Mouse (Mus musculus) midbrain, embryonic 14.5 days (tissue): ENCODE measurements around the gene Gm10720. TPM values are rescaled to one million over a fixed set of nuclear protein-coding genes. Genes with fewer than 3 reads are reported as not detected.
"Not testable (repeated sequence)": the region's sequence is repeated elsewhere in the genome, so short reads cannot be mapped to it uniquely, and the experiment has no call there.

ENCODE experiments used
- ATAC-seq: fragments of 200-750 bp; cut with Nextera tagmentation; 2 replicates; pipeline ENCODE4 v1.8.0; 2017; ENCODE audit warnings: moderate number of reproducible peaks, moderate library complexity; ENCODE audit not compliant: low FRiP score, low TSS enrichment
- DNase-seq: peaks from one replicate; pipeline ENCODE4 v3.0.0-alpha.2; 2015
- H3K27ac ChIP-seq: fragments of 300-500 bp; sonication (generic); replicated peaks from 2 replicates; pipeline ENCODE4 v1.5.1; 2014; ENCODE audit warnings: mild to moderate bottlenecking, low read depth, low read length, moderate library complexity
- H3K27me3 ChIP-seq: fragments of 300-500 bp; sonication (generic); 2 replicates; pipeline ENCODE4 v1.6.1; 2014; ENCODE audit warnings: low read length, control low read depth, mixed read lengths; ENCODE audit not compliant: control insufficient read depth, insufficient read depth
- H3K36me3 ChIP-seq: fragments of 300-500 bp; sonication (generic); 2 replicates; pipeline ENCODE4 v1.6.1; 2014; ENCODE audit warnings: low read length, control low read depth; ENCODE audit not compliant: control insufficient read depth, insufficient read depth
- H3K4me1 ChIP-seq: fragments of 300-500 bp; sonication (generic); 2 replicates; pipeline ENCODE4 v1.6.1; 2014; ENCODE audit warnings: mild to moderate bottlenecking, antibody characterized with exemption, low read length, control low read depth; ENCODE audit not compliant: control insufficient read depth, insufficient read depth
- H3K4me2 ChIP-seq: fragments of 300-500 bp; sonication (generic); 2 replicates; pipeline ENCODE4 v1.6.1; 2014; ENCODE audit warnings: mild to moderate bottlenecking, low read length, moderate library complexity
- H3K4me3 ChIP-seq: fragments of 300-500 bp; sonication (generic); replicated peaks from 2 replicates; pipeline ENCODE4 v1.5.1; 2014; ENCODE audit warnings: low read depth, low read length
- H3K9ac ChIP-seq: fragments of 300-500 bp; sonication (generic); replicated peaks from 2 replicates; pipeline ENCODE4 v1.6.1; 2014; ENCODE audit warnings: mild to moderate bottlenecking, low read length, moderate library complexity
- H3K9me3 ChIP-seq: fragments of 300-500 bp; sonication (generic); 2 replicates; pipeline ENCODE4 v1.6.1; 2016; ENCODE audit warnings: low read length, control low read depth, mixed read lengths; ENCODE audit not compliant: control insufficient read depth
- WGBS: fragments of 180-500 bp; shearing (Covaris S2); extraction: QIAGEN DNeasy Blood & Tissue Kit; methylation state at CpG from one replicate; pipeline ENCODE4 v1.1.7; 2014; 5-methylcytosine and 5-hydroxymethylcytosine counted together
- microRNA-seq: library from miRNA; unstranded; fragments of <30 nt; microRNA quantifications from one replicate; pipeline ENCODE4, GENCODE M21; 2016
- polyA plus RNA-seq: library from polyadenylated mRNA; unstranded; fragments of >200 nt; fragmentation: Nextera tagmentation; extraction: Ambion mirVana; gene quantifications from 2 replicates; pipeline ENCODE4 v1.2.1, GENCODE M21; 2014

Gene Gm10720
- polyA plus RNA-seq, 1 experiment from 2014 or later: not detected

GRCm38 (mm10) chr9:3030677-3031318, 15.3 kb downstream of the Gm10720 start:
- not testable (repeated sequence) for H3K9ac ChIP-seq, H3K4me2 ChIP-seq, H3K4me1 ChIP-seq, H3K27me3 ChIP-seq, H3K4me3 ChIP-seq, H3K9me3 ChIP-seq, H3K27ac ChIP-seq, H3K36me3 ChIP-seq
- ATAC-seq (peak; percentile 51; the same call in 1 of the 2 replicates), DNase-seq (peak; percentile 82)
- WGBS: 64% methylated on average over 2 of the region's 10 CpGs

GRCm38 (mm10) chr9:3034299-3034698, 18.8 kb downstream of the Gm10720 start, which contains the start of gene Gm17535:
Gm17535 (plus strand) TSS chr9:3034599.
- not testable (repeated sequence) for H3K27me3 ChIP-seq, H3K4me3 ChIP-seq, H3K4me2 ChIP-seq, H3K36me3 ChIP-seq, H3K9me3 ChIP-seq, ATAC-seq, H3K27ac ChIP-seq, DNase-seq, H3K9ac ChIP-seq, H3K4me1 ChIP-seq
- WGBS: no CpG with 5 or more reads among the region's 8 CpGs

GRCm38 (mm10) chr9:3036577-3036976, 21.1 kb downstream of the Gm10720 start, which contains the start of gene Gm10715:
Gm10715 (plus strand) TSS chr9:3036877.
- H3K4me1 ChIP-seq, H3K4me3 ChIP-seq, H3K4me2 ChIP-seq, H3K9ac ChIP-seq, H3K27ac ChIP-seq, H3K36me3 ChIP-seq, H3K27me3 ChIP-seq, DNase-seq, ATAC-seq, H3K9me3 ChIP-seq: not testable (repeated sequence)
- 70% methylated on average over 6 of the region's 8 CpGs for WGBS

DNA sequence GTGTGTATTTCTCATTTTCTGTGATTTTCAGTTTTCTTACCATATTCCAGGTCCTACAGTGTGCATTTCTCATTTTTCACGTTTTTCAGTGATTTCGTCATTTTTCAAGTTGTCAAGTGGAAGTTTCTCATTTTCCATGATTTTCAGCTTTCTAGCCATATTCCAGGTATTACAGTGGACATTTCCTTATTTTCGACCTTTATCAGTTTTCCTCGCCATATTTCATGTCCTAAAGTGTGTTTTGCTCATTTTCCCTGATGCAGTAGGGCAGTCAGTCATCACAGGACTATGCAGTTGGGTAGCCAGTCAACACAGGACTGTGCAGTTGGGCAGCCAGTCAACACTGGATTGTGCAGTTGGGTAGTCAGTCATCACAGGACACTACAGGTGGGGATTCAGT, 22.7 kb downstream of the Gm10720 start:
- not testable (repeated sequence) for H3K36me3 ChIP-seq, H3K27ac ChIP-seq, H3K9me3 ChIP-seq, H3K4me2 ChIP-seq, H3K9ac ChIP-seq, H3K27me3 ChIP-seq, H3K4me1 ChIP-seq, ATAC-seq, H3K4me3 ChIP-seq
- peak; percentile 0 for DNase-seq
- 64% methylated on average over 4 of the region's 4 CpGs for WGBS

Small RNAs within 50 kb of the gene (microRNA-seq; reads per million reads assigned to microRNA genes)
- not detected for gene Mir101c

Other genes with a start within 250 kb of the Gm10720 start
- gene Gm10722, start 14.7 kb upstream of the Gm10720 start, polyA plus RNA-seq: not detected in 2 replicates
- 0.49 TPM in 1 of 2 replicates, not detected in the other for gene Gm11168, start 12.3 kb upstream of the Gm10720 start, polyA plus RNA-seq
- gene Gm10721, start 2.5 kb upstream of the Gm10720 start, polyA plus RNA-seq: 0.58 TPM in 1 of 2 replicates, not detected in the other
- gene Gm10719, start 1.8 kb downstream of the Gm10720 start, polyA plus RNA-seq: 0.50 and 0.59 TPM in 2 replicates
- 1.5 and 1.8 TPM in 2 replicates for gene Gm10718, start 7.9 kb downstream of the Gm10720 start, polyA plus RNA-seq
- 1.2 TPM in 1 of 2 replicates, not detected in the other for gene Gm10717, start 9.8 kb downstream of the Gm10720 start, polyA plus RNA-seq
- not detected in 2 replicates for gene Gm17535, start 18.9 kb downstream of the Gm10720 start, polyA plus RNA-seq
- not detected in 2 replicates for gene Gm10715, start 21.2 kb downstream of the Gm10720 start, polyA plus RNA-seq